Mouse (Mus musculus) cerebellum, adult 9-11 months (tissue): ENCODE results near the gene Gm20388.
A peak's percentile ranks its signal among the peaks of the same experiment; 100 is the strongest.

Experiments
- DNase-seq: peaks from one replicate; pipeline ENCODE4 v3.0.0; 2022

Gm20388 gene

GRCm38 (mm10) chr8:124317191-124317682 is 4406.6 kb downstream of the Gm20388 start:
- DNase-seq, result peak; percentile 64

- no peak for DNase-seq
Measured at GRCm38 (mm10) chr8:124317821-124318220, 4407.2 kb downstream of the Gm20388 start.

GRCm38 (mm10) chr8:124318612-124319315 is 4408.1 kb downstream of the Gm20388 start:
- DNase-seq, result no peak

- no peak for DNase-seq
Measured at GRCm38 (mm10) chr8:124319316-124319652, 4408.6 kb downstream of the Gm20388 start.

- no peak for DNase-seq
Measured at GRCm38 (mm10) chr8:124321227-124321840, 4410.7 kb downstream of the Gm20388 start.

GRCm38 (mm10) chr8:124323356-124323755 is 4412.7 kb downstream of the Gm20388 start:
- DNase-seq, result no peak

- no peak for DNase-seq
Measured at GRCm38 (mm10) chr8:124328259-124328658, 4417.6 kb downstream of the Gm20388 start.

GRCm38 (mm10) chr8:124329690-124330089 is 4419.0 kb downstream of the Gm20388 start:
- no peak for DNase-seq

- peak; percentile 76 for DNase-seq
Measured at GRCm38 (mm10) chr8:124330433-124330832, 4419.8 kb downstream of the Gm20388 start.

GRCm38 (mm10) chr8:124331094-124331493 is 4420.5 kb downstream of the Gm20388 start:
- DNase-seq, result no peak

GRCm38 (mm10) chr8:124331706-124332105 is 4421.1 kb downstream of the Gm20388 start:
- no peak for DNase-seq

GRCm38 (mm10) chr8:124336302-124336701 is 4425.7 kb downstream of the Gm20388 start:
- DNase-seq, result no peak

- no peak for DNase-seq
Measured at GRCm38 (mm10) chr8:124339742-124340141, 4429.1 kb downstream of the Gm20388 start.

GRCm38 (mm10) chr8:124340360-124341068 is 4429.9 kb downstream of the Gm20388 start:
- no peak for DNase-seq

GRCm38 (mm10) chr8:124343151-124343550 is 4432.5 kb downstream of the Gm20388 start:
- DNase-seq, result no peak

- no peak for DNase-seq
Measured at GRCm38 (mm10) chr8:124343991-124344390, 4433.4 kb downstream of the Gm20388 start.

- DNase-seq, result no peak
Measured at GRCm38 (mm10) chr8:124345098-124345497, 4434.5 kb downstream of the Gm20388 start.

GRCm38 (mm10) chr8:124346852-124347523 is 4436.3 kb downstream of the Gm20388 start:
- DNase-seq, result no peak

GRCm38 (mm10) chr8:124348087-124348486 is 4437.4 kb downstream of the Gm20388 start:
- DNase-seq, result no peak

GRCm38 (mm10) chr8:124349663-124350062 is 4439.0 kb downstream of the Gm20388 start:
- DNase-seq, result peak; percentile 68

GRCm38 (mm10) chr8:124351636-124352035 is 4441.0 kb downstream of the Gm20388 start:
- DNase-seq, result no peak

- DNase-seq, result no peak
Measured at GRCm38 (mm10) chr8:124360911-124361310, 4450.3 kb downstream of the Gm20388 start.

GRCm38 (mm10) chr8:124361773-124362427 is 4451.3 kb downstream of the Gm20388 start:
- DNase-seq, result no peak
